Mouse (Mus musculus): ENCODE results near the gene Gpd1. TPM values are rescaled to one million over a fixed set of nuclear protein-coding genes. Genes with fewer than 3 reads are reported as not detected.
A peak's percentile ranks its signal among the peaks of the same experiment; 100 is the strongest.

Gene Gpd1
- polyA plus RNA-seq, 1 experiment from 2014 or later = 0.63 TPM

DNA sequence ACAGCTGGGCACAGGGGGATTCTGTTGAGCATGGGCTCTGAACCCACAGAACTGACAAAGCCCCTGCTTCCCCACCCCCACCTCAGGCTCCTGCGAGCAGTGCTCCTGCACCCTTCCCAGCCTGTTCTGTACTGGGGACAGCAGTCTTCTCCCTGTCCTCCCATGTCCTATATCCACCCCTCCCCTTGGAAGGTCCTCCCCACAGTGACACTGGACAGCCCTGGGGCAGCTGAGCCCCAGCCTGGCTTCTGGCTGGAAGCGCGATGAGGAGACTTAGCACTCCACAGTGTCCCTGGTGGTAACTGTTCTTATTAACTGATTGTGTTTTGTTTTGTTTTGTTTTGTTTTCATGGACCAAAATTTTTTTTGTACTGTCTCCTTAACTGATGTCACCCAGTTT is 3.7 kb upstream of the Gpd1 start:
- H3K9ac ChIP-seq (ENCODE audit: low read depth, low read length) = no peak overlapping the region
- no peaks in the 10 kb centered on the region for H3K27me3 ChIP-seq (ENCODE audit: control insufficient read depth, insufficient read depth, low read length)
- peaks cover 33% of the 10 kb centered on the region for H3K36me3 ChIP-seq (ENCODE audit: control insufficient read depth, insufficient read depth, low read length)
- peaks cover 11% of the 10 kb centered on the region; the same call in 1 of the 2 replicates for H3K4me1 ChIP-seq (ENCODE audit: control insufficient read depth, insufficient read depth, low read length)
- no peaks in the 10 kb centered on the region for H3K9me3 ChIP-seq (replicated peaks; ENCODE audit: control insufficient read depth, low read length)
- no peak for ATAC-seq (replicated peaks; ENCODE audit: insufficient number of reproducible peaks, low FRiP score, low TSS enrichment)
- 72% methylated on average over 3 of the region's 3 CpGs for WGBS (ENCODE audit: insufficient replicate concordance)
- H3K4me2 ChIP-seq = no peak overlapping the region
- H3K27ac ChIP-seq (ENCODE audit: low read depth, low read length) = peak overlapping the region; percentile 76
- no peak overlapping the region for H3K4me3 ChIP-seq (ENCODE audit: low read depth, low read length)

DNA sequence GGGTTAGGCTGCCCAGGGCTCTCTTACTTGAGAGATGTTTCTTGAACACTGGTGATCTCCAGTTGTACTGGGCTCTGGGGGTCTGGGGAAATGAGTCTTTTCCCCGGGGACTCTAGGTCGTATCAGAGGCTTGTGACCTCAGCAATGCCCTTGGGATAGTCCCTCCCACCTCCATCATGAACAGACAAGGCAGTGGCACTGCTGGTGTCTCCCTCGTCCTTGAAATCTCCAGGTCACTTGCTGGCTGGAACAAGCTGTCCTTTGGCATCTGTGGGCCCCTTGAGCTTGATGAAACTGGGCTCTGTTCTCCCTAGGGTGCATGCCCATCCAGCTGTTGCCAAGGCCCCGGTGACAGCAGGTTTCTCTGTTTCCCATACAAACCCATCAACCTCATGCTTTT is 3.1 kb upstream of the Gpd1 start:
- 0 out of 2 replicates have a peak, but pooled peaks have one; percentile 15 for ATAC-seq (replicated peaks; ENCODE audit: insufficient number of reproducible peaks, low FRiP score, low TSS enrichment)
- H3K4me1 ChIP-seq (ENCODE audit: control insufficient read depth, insufficient read depth, low read length) = peaks cover 11% of the 10 kb centered on the region; the same call in 1 of the 2 replicates
- H3K36me3 ChIP-seq (ENCODE audit: control insufficient read depth, insufficient read depth, low read length) = peaks cover 29% of the 10 kb centered on the region
- H3K4me2 ChIP-seq = no peak overlapping the region
- H3K4me3 ChIP-seq (ENCODE audit: low read depth, low read length) = no peak overlapping the region
- H3K9me3 ChIP-seq (replicated peaks; ENCODE audit: control insufficient read depth, low read length) = no peaks in the 10 kb centered on the region
- WGBS (ENCODE audit: insufficient replicate concordance) = 50% methylated on average over 4 of the region's 4 CpGs
- H3K27me3 ChIP-seq (ENCODE audit: control insufficient read depth, insufficient read depth, low read length) = no peaks in the 10 kb centered on the region
- H3K9ac ChIP-seq (ENCODE audit: low read depth, low read length) = peak overlapping the region; percentile 23
- H3K27ac ChIP-seq (ENCODE audit: low read depth, low read length) = peak overlapping the region; percentile 76

DNA sequence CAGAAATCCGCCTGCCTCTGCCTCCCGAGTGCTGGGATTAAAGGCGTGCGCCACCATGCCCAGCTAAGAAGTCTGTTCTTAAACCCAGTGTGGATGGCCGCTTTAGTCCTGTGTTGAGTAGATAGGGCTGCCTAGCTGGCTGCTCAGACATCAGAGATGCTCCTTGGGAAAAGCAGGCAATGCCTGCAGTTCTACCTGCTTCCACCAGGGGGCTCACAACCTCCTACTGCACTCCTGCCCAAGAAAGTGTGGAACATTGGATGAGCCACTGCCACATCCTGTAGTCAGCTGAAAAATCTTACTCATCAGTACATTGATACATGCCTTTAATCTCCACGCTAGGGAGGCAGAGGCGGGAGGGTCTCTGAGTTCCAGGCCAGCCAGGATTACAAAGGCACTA is 2.5 kb upstream of the Gpd1 start:
- peaks cover 25% of the 10 kb centered on the region for H3K36me3 ChIP-seq (ENCODE audit: control insufficient read depth, insufficient read depth, low read length)
- no peak overlapping the region for H3K9ac ChIP-seq (ENCODE audit: low read depth, low read length)
- H3K9me3 ChIP-seq (replicated peaks; ENCODE audit: control insufficient read depth, low read length) = no peaks in the 10 kb centered on the region
- peaks cover 11% of the 10 kb centered on the region; the same call in 1 of the 2 replicates for H3K4me1 ChIP-seq (ENCODE audit: control insufficient read depth, insufficient read depth, low read length)
- H3K27ac ChIP-seq (ENCODE audit: low read depth, low read length) = peak overlapping the region; percentile 76
- no peak overlapping the region for H3K4me3 ChIP-seq (ENCODE audit: low read depth, low read length)
- ATAC-seq (replicated peaks; ENCODE audit: insufficient number of reproducible peaks, low FRiP score, low TSS enrichment) = no peak
- 43% methylated on average over 7 of the region's 7 CpGs for WGBS (ENCODE audit: insufficient replicate concordance)
- no peaks in the 10 kb centered on the region for H3K27me3 ChIP-seq (ENCODE audit: control insufficient read depth, insufficient read depth, low read length)
- H3K4me2 ChIP-seq = no peak overlapping the region

DNA sequence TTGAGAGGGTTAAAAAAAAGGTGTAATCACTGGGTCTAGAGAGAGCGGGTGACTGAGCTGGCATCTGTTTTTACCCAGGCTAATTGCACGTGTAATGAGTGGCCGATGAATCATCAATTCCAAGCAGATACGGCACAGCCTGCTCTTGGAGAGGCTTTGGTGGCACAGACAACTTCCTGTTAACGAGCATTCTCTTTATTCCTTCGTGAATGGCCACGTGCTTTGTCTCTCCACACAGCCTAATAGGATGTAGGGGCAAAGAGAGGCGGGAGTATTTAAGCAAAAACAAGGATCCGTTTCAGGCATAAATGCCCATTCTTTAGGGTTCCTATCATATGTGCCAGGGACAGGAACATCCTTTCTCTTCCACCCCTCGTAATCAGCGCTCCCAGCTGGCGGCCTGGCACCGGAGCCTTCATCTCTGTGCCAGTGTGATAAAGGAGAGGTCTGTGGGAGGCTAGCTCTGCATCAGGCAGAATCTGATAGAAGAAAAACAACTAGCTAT is 1.9 kb upstream of the Gpd1 start:
- H3K9ac ChIP-seq (ENCODE audit: low read depth, low read length) = no peak overlapping the region

DNA sequence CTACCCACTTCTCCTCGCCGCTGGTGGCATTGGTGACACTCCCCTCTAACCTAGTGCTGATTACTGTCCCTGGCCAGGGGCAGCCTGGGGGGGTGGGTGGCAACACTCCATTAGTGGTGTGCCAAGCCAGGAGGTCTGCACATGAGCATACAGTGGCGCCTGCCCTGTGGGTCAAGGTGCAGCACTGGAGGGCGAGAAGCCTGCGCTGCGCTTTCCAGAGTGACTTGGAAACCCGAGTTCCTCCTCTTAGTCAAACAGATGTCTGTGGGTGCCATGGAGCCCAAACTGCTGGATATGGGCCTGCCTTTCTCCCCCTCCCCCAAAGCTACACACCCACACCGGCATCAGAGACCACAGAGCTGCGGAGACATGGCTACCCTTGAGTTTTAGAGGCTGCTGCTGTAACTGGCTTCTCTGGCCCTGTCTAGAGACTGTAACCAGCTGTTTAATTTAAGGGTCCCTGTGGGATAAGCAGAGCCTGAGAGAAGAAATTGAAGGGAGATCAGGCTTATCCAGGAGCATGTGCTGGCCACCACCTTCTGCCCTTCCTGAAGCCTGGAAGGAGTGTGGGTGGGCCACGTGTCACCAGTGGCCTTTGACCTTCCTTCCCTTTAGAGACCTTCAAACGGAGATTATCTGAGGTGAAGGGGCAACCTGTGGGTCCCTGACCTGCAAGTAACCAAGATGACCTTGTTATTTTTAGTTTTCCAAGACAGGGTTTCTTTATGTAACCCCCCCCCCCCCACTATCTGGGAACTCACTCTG is 1.2 kb upstream of the Gpd1 start:
- Histone ChIP-seq H3K4me1 (ENCODE audit: control insufficient read depth, insufficient read depth, low read length) (peaks cover 11% of the 10 kb centered on the region; the same call in 1 of the 2 replicates), H3K9me3 (replicated peaks; ENCODE audit: control insufficient read depth, low read length) (no peaks in the 10 kb centered on the region), H3K36me3 (ENCODE audit: control insufficient read depth, insufficient read depth, low read length) (peaks cover 15% of the 10 kb centered on the region), H3K9ac (ENCODE audit: low read depth, low read length) (no peak overlapping the region), H3K27me3 (ENCODE audit: control insufficient read depth, insufficient read depth, low read length) (no peaks in the 10 kb centered on the region), H3K4me3 (ENCODE audit: low read depth, low read length) (no peak overlapping the region), H3K27ac (ENCODE audit: low read depth, low read length) (no peak overlapping the region), H3K4me2 (no peak overlapping the region)
- WGBS (ENCODE audit: insufficient replicate concordance) = 67% methylated on average over 11 of the region's 11 CpGs
- ATAC-seq (replicated peaks; ENCODE audit: insufficient number of reproducible peaks, low FRiP score, low TSS enrichment) = no peak

More for the DNA sequence above, 1.9 kb upstream of the Gpd1 start:
- no peak overlapping the region for H3K4me2 ChIP-seq
- H3K4me1 ChIP-seq (ENCODE audit: control insufficient read depth, insufficient read depth, low read length) = peaks cover 11% of the 10 kb centered on the region; the same call in 1 of the 2 replicates
- peaks cover 21% of the 10 kb centered on the region for H3K36me3 ChIP-seq (ENCODE audit: control insufficient read depth, insufficient read depth, low read length)
- H3K4me3 ChIP-seq (ENCODE audit: low read depth, low read length) = no peak overlapping the region
- H3K9me3 ChIP-seq (replicated peaks; ENCODE audit: control insufficient read depth, low read length) = no peaks in the 10 kb centered on the region
- H3K27me3 ChIP-seq (ENCODE audit: control insufficient read depth, insufficient read depth, low read length) = no peaks in the 10 kb centered on the region
- H3K27ac ChIP-seq (ENCODE audit: low read depth, low read length) = no peak overlapping the region
- 74% methylated on average over 13 of the region's 13 CpGs for WGBS (ENCODE audit: insufficient replicate concordance)
- ATAC-seq (replicated peaks; ENCODE audit: insufficient number of reproducible peaks, low FRiP score, low TSS enrichment) = no peak

DNA sequence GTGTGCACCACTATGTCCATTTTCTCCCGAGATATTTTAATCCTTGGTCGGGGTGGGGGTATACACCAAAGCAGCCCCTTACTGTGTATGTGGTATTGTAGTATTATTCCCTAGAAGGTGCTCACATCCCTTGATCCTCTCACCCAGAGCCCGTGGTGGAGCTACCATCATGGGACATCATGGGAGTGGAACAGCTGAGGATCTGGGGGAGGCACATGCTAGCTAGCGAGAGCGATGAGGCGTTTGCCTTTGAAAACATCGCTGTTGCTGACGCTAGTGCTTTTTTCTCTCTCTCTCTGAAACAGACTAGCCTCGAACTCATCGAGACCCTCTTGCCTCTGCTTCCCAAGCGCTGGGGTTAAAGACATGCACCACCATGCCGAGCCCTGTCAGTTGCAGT is 501 bp upstream of the Gpd1 start:
- H3K36me3 ChIP-seq (ENCODE audit: control insufficient read depth, insufficient read depth, low read length) = peaks cover 9% of the 10 kb centered on the region
- peaks cover 11% of the 10 kb centered on the region; the same call in 1 of the 2 replicates for H3K4me1 ChIP-seq (ENCODE audit: control insufficient read depth, insufficient read depth, low read length)
- ATAC-seq (replicated peaks; ENCODE audit: insufficient number of reproducible peaks, low FRiP score, low TSS enrichment) = no peak
- no peak overlapping the region for H3K27ac ChIP-seq (ENCODE audit: low read depth, low read length)
- H3K4me3 ChIP-seq (ENCODE audit: low read depth, low read length) = no peak overlapping the region
- H3K27me3 ChIP-seq (ENCODE audit: control insufficient read depth, insufficient read depth, low read length) = no peaks in the 10 kb centered on the region
- no peak overlapping the region for H3K4me2 ChIP-seq
- whole genome bisulfite sequencing (ENCODE audit: insufficient replicate concordance) = 84% methylated on average over 12 of the region's 12 CpGs
- H3K9me3 ChIP-seq (replicated peaks; ENCODE audit: control insufficient read depth, low read length) = no peaks in the 10 kb centered on the region
- H3K9ac ChIP-seq (ENCODE audit: low read depth, low read length) = no peak overlapping the region

DNA sequence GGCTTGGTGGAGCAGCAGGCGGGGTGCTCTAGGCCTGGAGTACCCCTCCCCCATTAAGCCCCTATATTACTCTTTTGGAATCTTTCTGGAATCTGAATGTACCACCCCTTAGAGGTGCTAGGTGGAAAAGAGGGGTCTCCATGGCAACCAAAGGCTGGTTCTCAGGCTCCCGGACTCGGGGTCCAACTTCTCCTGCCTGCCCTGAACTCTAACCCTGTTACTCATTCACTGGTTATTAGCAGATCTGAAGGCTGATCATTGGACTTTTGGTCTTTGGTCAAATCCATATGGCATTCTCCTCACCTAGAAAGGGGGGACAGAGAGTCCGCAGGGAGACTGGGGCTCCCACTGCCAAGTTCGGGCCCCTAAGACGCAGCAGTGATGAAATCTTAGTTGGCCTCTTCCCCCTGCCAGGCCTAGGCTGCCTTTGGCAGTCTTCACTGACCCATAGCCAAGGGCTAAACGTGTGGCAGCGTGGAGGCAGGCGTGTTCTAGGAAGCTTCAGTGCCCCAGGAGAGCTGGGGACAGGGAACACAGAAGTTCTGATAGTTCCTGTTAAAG is 1.2 kb downstream of the Gpd1 start:
- no peak overlapping the region for H3K27ac ChIP-seq (ENCODE audit: low read depth, low read length)
- WGBS (ENCODE audit: insufficient replicate concordance) = 86% methylated on average over 9 of the region's 9 CpGs
- no peak overlapping the region for H3K4me3 ChIP-seq (ENCODE audit: low read depth, low read length)
- no peak overlapping the region for H3K4me2 ChIP-seq
- no peaks in the 10 kb centered on the region for H3K9me3 ChIP-seq (replicated peaks; ENCODE audit: control insufficient read depth, low read length)
- H3K27me3 ChIP-seq (ENCODE audit: control insufficient read depth, insufficient read depth, low read length) = no peaks in the 10 kb centered on the region
- no peak overlapping the region for H3K9ac ChIP-seq (ENCODE audit: low read depth, low read length)
- peaks cover 22% of the 10 kb centered on the region for H3K4me1 ChIP-seq (ENCODE audit: control insufficient read depth, insufficient read depth, low read length)
- no peaks in the 10 kb centered on the region; the same call in 1 of the 2 replicates for H3K36me3 ChIP-seq (ENCODE audit: control insufficient read depth, insufficient read depth, low read length)
- ATAC-seq (replicated peaks; ENCODE audit: insufficient number of reproducible peaks, low FRiP score, low TSS enrichment) = no peak

DNA sequence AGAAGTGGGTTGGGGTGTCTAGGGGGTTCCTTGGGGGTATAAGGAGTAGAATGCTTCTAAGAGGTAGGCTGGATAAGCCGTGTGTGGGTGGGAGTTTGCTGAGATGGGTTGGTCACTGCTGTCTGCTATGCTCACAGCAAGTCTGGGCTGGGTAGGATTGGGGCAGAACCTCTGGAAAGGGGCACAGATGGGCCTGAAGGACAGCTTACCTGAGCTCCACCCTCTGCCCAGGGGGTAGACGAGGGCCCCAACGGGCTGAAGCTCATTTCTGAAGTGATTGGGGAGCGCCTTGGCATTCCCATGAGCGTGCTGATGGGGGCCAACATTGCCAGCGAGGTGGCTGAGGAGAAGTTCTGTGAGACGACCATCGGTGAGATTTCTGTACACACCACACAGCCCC is 2.5 kb downstream of the Gpd1 start:
- no peak for ATAC-seq (replicated peaks; ENCODE audit: insufficient number of reproducible peaks, low FRiP score, low TSS enrichment)
- Histone ChIP-seq H3K9ac (ENCODE audit: low read depth, low read length) (no peak overlapping the region), H3K4me1 (ENCODE audit: control insufficient read depth, insufficient read depth, low read length) (peaks cover 26% of the 10 kb centered on the region), H3K27me3 (ENCODE audit: control insufficient read depth, insufficient read depth, low read length) (no peaks in the 10 kb centered on the region), H3K27ac (ENCODE audit: low read depth, low read length) (no peak overlapping the region), H3K4me2 (no peak overlapping the region), H3K9me3 (replicated peaks; ENCODE audit: control insufficient read depth, low read length) (no peaks in the 10 kb centered on the region), H3K4me3 (ENCODE audit: low read depth, low read length) (no peak overlapping the region), H3K36me3 (ENCODE audit: control insufficient read depth, insufficient read depth, low read length) (no peaks in the 10 kb centered on the region)
- 70% methylated on average over 8 of the region's 8 CpGs for WGBS (ENCODE audit: insufficient replicate concordance)

All from heart, embryonic 11.5 days (tissue).